Mouse (Mus musculus) hindbrain, embryonic 11.5 days (tissue): ENCODE measurements around the gene Synj1. TPM values are rescaled to one million over a fixed set of nuclear protein-coding genes. Genes with fewer than 3 reads are reported as not detected.

Experiments
- ATAC-seq: fragments of 200-750 bp; cut with Nextera tagmentation; 2 replicates; pipeline ENCODE4 v1.8.0; 2017; ENCODE audit warnings: mild to moderate bottlenecking, moderate TSS enrichment, moderate library complexity; ENCODE audit not compliant: low FRiP score
- DNase-seq: peaks from one replicate; pipeline ENCODE4 v3.0.0-alpha.2; 2015; ENCODE audit warnings: low spot score
- H3K27ac ChIP-seq: fragments of 300-500 bp; sonication (generic); 2 replicates; pipeline ENCODE4 v1.5.1; 2014; ENCODE audit warnings: mild to moderate bottlenecking, low read depth, low read length
- H3K27me3 ChIP-seq: fragments of 300-500 bp; sonication (generic); 2 replicates; pipeline ENCODE4 v1.6.1; 2014; ENCODE audit warnings: mild to moderate bottlenecking, low read length, moderate library complexity, mixed read lengths; ENCODE audit not compliant: control insufficient read depth, insufficient read depth
- H3K36me3 ChIP-seq: fragments of 300-500 bp; sonication (generic); 2 replicates; pipeline ENCODE4 v1.6.1; 2014; ENCODE audit warnings: mild to moderate bottlenecking, low read length, moderate library complexity, mixed read lengths; ENCODE audit not compliant: control insufficient read depth, insufficient read depth
- H3K4me1 ChIP-seq: fragments of 300-500 bp; sonication (generic); replicated peaks from 2 replicates; pipeline ENCODE4 v1.6.1; 2014; ENCODE audit warnings: low read length, mixed read lengths; ENCODE audit not compliant: control insufficient read depth, insufficient read depth
- H3K4me2 ChIP-seq: fragments of 300-500 bp; sonication (generic); replicated peaks from 2 replicates; pipeline ENCODE4 v1.6.1; 2014; ENCODE audit warnings: mild to moderate bottlenecking, low read depth, low read length
- H3K4me3 ChIP-seq: fragments of 300-500 bp; sonication (generic); 2 replicates; pipeline ENCODE4 v1.5.1; 2014; ENCODE audit warnings: low read depth, low read length
- H3K9ac ChIP-seq: fragments of 300-500 bp; sonication (generic); 2 replicates; pipeline ENCODE4 v1.6.1; 2014; ENCODE audit warnings: low read depth, low read length
- H3K9me3 ChIP-seq: fragments of 300-500 bp; sonication (generic); 2 replicates; pipeline ENCODE4 v1.6.1; 2016; ENCODE audit warnings: low read length; ENCODE audit not compliant: control insufficient read depth
- WGBS: fragments of 180-500 bp; shearing (Covaris S2); extraction: QIAGEN DNeasy Blood & Tissue Kit; methylation state at CpG from one replicate; pipeline ENCODE4 v1.1.7; 2014; 5-methylcytosine and 5-hydroxymethylcytosine counted together
- polyA plus RNA-seq: library from polyadenylated mRNA; unstranded; fragments of >200 nt; fragmentation: Nextera tagmentation; extraction: Ambion mirVana; gene quantifications from 2 replicates; pipeline ENCODE4 v1.2.1, GENCODE M21; 2014

Synj1 gene
- polyA plus RNA-seq, 1 experiment from 2014 or later = 30.5 TPM

- DNase-seq (no peak), ATAC-seq (no peak)
- H3K4me3 ChIP-seq = no peak overlapping the region
- no peak overlapping the region for H3K4me2 ChIP-seq
- H3K4me1 ChIP-seq = no peaks in the 10 kb centered on the region
- 96% methylated on average over 3 of the region's 3 CpGs for WGBS
- H3K27ac ChIP-seq = no peak overlapping the region
- H3K36me3 ChIP-seq = no peaks in the 10 kb centered on the region
- H3K9me3 ChIP-seq = no peaks in the 10 kb centered on the region
- no peaks in the 10 kb centered on the region for H3K27me3 ChIP-seq
- no peak overlapping the region for H3K9ac ChIP-seq
Observed at GRCm38 (mm10) chr16:90897651-90898050, 113.5 kb downstream of the Synj1 start.

GRCm38 (mm10) chr16:90893792-90894191 is 117.3 kb downstream of the Synj1 start:
- WGBS = 73% methylated on average over 9 of the region's 9 CpGs
- no peaks in the 10 kb centered on the region for H3K4me1 ChIP-seq
- DNase-seq (no peak), ATAC-seq (no peak)
- H3K9me3 ChIP-seq = no peaks in the 10 kb centered on the region
- H3K9ac ChIP-seq = no peak overlapping the region
- H3K36me3 ChIP-seq = no peaks in the 10 kb centered on the region
- no peak overlapping the region for H3K27ac ChIP-seq
- no peak overlapping the region for H3K4me2 ChIP-seq
- H3K4me3 ChIP-seq = no peak overlapping the region
- H3K27me3 ChIP-seq = no peaks in the 10 kb centered on the region

GRCm38 (mm10) chr16:90893019-90893418 is 118.1 kb downstream of the Synj1 start:
- Histone ChIP-seq H3K4me3 (no peak overlapping the region), H3K4me1 (no peaks in the 10 kb centered on the region), H3K27me3 (no peaks in the 10 kb centered on the region), H3K27ac (no peak overlapping the region), H3K36me3 (no peaks in the 10 kb centered on the region), H3K9me3 (no peaks in the 10 kb centered on the region), H3K4me2 (no peak overlapping the region), H3K9ac (no peak overlapping the region)
- DNase-seq (no peak), ATAC-seq (no peak)
- 79% methylated on average over 7 of the region's 7 CpGs for WGBS

GRCm38 (mm10) chr16:90892081-90892480 is 119.0 kb downstream of the Synj1 start:
- Histone ChIP-seq H3K27ac (no peak overlapping the region), H3K4me1 (no peaks in the 10 kb centered on the region), H3K9me3 (no peaks in the 10 kb centered on the region), H3K4me3 (no peak overlapping the region), H3K36me3 (no peaks in the 10 kb centered on the region), H3K27me3 (no peaks in the 10 kb centered on the region), H3K4me2 (no peak overlapping the region), H3K9ac (no peak overlapping the region)
- no peak for ATAC-seq
- WGBS = 68% methylated on average over 8 of the region's 8 CpGs
- DNase-seq = no peak

GRCm38 (mm10) chr16:90891601-90892000 is 119.5 kb downstream of the Synj1 start:
- H3K36me3 ChIP-seq = no peaks in the 10 kb centered on the region
- WGBS = 77% methylated on average over 14 of the region's 14 CpGs
- H3K4me1 ChIP-seq = no peaks in the 10 kb centered on the region
- H3K27ac ChIP-seq = no peak overlapping the region
- H3K9me3 ChIP-seq = no peaks in the 10 kb centered on the region
- no peak overlapping the region for H3K9ac ChIP-seq
- no peak overlapping the region for H3K4me2 ChIP-seq
- ATAC-seq = no peak
- DNase-seq = no peak
- H3K4me3 ChIP-seq = no peak overlapping the region
- no peaks in the 10 kb centered on the region for H3K27me3 ChIP-seq

DNA sequence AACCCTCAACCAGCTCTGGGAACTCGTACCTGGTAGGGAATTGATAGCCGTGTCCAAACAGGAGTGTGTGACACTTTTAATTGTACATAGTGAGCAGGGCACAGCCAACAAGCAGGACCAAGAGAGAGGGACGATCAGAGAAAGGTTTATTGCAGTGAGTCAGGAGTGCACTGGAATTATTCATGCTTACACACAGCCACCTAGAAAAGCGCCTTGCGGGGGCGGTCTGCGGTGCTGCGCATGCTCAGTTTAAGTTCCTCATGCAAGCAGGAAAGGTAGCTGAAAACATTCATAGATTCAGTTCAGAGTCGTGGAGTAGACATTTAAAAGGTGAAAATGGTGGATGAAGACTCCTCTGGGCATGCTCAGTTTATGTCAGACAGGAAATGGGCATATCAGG is 120.4 kb downstream of the Synj1 start:
- no peak for ATAC-seq
- Histone ChIP-seq H3K9me3 (no peaks in the 10 kb centered on the region), H3K27ac (no peak overlapping the region), H3K36me3 (no peaks in the 10 kb centered on the region), H3K4me3 (no peak overlapping the region), H3K27me3 (no peaks in the 10 kb centered on the region), H3K4me1 (no peaks in the 10 kb centered on the region), H3K9ac (no peak overlapping the region), H3K4me2 (no peak overlapping the region)
- DNase-seq = no peak
- 85% methylated on average over 9 of the region's 9 CpGs for WGBS

Other genes with a start within 250 kb of the Synj1 start
- 13.2 and 14.4 TPM in 2 replicates for gene Urb1, start 200.9 kb downstream of the Synj1 start, polyA plus RNA-seq
- 1.3 and 1.9 TPM in 2 replicates for gene Eva1c, start 184.6 kb downstream of the Synj1 start, polyA plus RNA-seq
- gene Cfap298, start 76.2 kb downstream of the Synj1 start, polyA plus RNA-seq = 53.1 and 57.3 TPM in 2 replicates
- gene Paxbp1, start 33.2 kb upstream of the Synj1 start, polyA plus RNA-seq = 91.1 and 104 TPM in 2 replicates
- gene 4932438H23Rik, start 83.8 kb upstream of the Synj1 start, polyA plus RNA-seq = 0.17 and 0.25 TPM in 2 replicates
- 0.76 and 1.2 TPM in 2 replicates for gene Olig2, start 214.1 kb upstream of the Synj1 start, polyA plus RNA-seq